Mouse (Mus musculus) mammary gland, adult 2 months (tissue): ENCODE measurements around the gene Ldlrap1. TPM values are rescaled to one million over a fixed set of nuclear protein-coding genes. Genes with fewer than 3 reads are reported as not detected.

Source experiments
- polyA plus RNA-seq: library from polyadenylated mRNA; depleted of rRNA; stranded (reverse); fragments of >200 nt; gene quantifications from 2 replicates; pipeline ENCODE4 v1.2.3, GENCODE M21; 2012; ENCODE audit warnings: low replicate concordance; rRNA removed

The Ldlrap1 gene
- polyA plus RNA-seq: 25.2 and 26.3 TPM in 2 replicates

GRCm38 (mm10) chr4:134767426-134768225 is at the start of gene Ldlrap1:
Gene Ldlrap1 (minus strand): TSS chr4:134768024.

GRCm38 (mm10) chr4:134703835-134704546 is 63.8 kb downstream of the Ldlrap1 start, which contains the start of gene Man1c1:
Gene Man1c1 (minus strand): TSS chr4:134704290.

Other genes starting within 250 kb of the Ldlrap1 start
- 92.8 and 131 TPM in 2 replicates for gene Mtfr1l, start 232.6 kb downstream of the Ldlrap1 start, polyA plus RNA-seq
- 33.8 and 40.6 TPM in 2 replicates for gene Selenon, start 215.9 kb downstream of the Ldlrap1 start, polyA plus RNA-seq
- 8.3 and 14.5 TPM in 2 replicates for gene Man1c1, start 63.7 kb downstream of the Ldlrap1 start, polyA plus RNA-seq
- gene Maco1, start 85.3 kb upstream of the Ldlrap1 start, polyA plus RNA-seq: 12.5 and 15.4 TPM in 2 replicates
- gene Rhd, start 96.5 kb upstream of the Ldlrap1 start, polyA plus RNA-seq: not detected in 2 replicates
- 96.4 and 167 TPM in 2 replicates for gene Tmem50a, start 147.0 kb upstream of the Ldlrap1 start, polyA plus RNA-seq
- 475 and 1,255 TPM in 2 replicates for gene Rsrp1, start 155.6 kb upstream of the Ldlrap1 start, polyA plus RNA-seq
- gene Syf2, start 162.9 kb upstream of the Ldlrap1 start, polyA plus RNA-seq: 12.6 and 22.3 TPM in 2 replicates